Mouse (Mus musculus): ENCODE measurements around the gene Scd4. TPM values are rescaled to one million over a fixed set of nuclear protein-coding genes. Genes with fewer than 3 reads are reported as not detected.

Gene Scd4
- polyA plus RNA-seq, 1 experiment = 2.7 TPM

DNA sequence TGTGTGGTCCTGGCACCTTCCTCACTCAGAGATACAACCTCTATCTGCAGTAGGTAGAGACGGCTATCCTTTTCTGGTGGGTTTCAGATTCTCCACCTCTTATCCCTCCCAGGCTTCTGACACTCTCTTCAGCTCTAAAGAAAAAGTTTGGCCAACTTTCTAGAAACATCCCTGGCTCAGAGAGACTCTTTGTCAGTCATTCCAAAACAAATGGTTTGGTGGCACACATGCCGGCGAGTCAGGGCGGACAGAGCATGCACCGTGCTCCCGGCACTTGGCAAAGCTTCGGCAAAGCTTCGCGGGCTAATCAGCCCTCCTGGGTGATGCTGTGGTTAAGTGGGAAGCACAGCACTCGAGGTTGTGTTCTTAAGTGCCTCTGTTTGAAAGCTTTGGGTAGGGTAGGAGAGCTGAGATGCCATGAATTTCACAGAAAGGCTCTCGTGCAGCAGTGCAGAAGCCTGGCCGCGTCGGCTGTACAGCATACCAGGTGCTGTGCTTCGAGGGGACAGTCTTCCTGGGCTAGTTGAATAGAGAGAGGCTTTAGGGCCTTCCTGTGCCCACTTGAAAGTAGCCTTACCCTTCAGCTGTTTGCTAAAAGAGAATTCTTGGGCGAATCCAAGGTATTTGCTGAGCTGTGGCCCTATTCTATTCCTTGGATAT lies 27.9 kb upstream of the Scd4 start:
- peaks cover 90% of the 10 kb centered on the region for H3K36me3 ChIP-seq (ENCODE audit: control insufficient read depth, insufficient read depth, low read length)

GRCm38 (mm10) chr19:44305701-44306100 lies 27.2 kb upstream of the Scd4 start:
- TF ChIP-seq POLR2A (IDR thresholded peaks at IDR 0.05; ENCODE audit: control insufficient read depth, extremely low read depth, insufficient read depth, low read length, poor library complexity) (no peak), CTCF (IDR thresholded peaks at IDR 0.05; ENCODE audit: borderline replicate concordance, control insufficient read depth, extremely low read depth, insufficient read depth, low read length, poor library complexity) (no peak)
- Histone ChIP-seq H3K36me3 (ENCODE audit: control insufficient read depth, insufficient read depth, low read length) (peaks cover 83% of the 10 kb centered on the region), H3K4me1 (replicated peaks; ENCODE audit: control insufficient read depth, insufficient read depth, low read length) (peaks cover 5% of the 10 kb centered on the region; the same call in 1 of the 2 replicates), H3K27ac (ENCODE audit: control insufficient read depth, insufficient read depth, low read length) (no peak overlapping the region), H3K27me3 (ENCODE audit: control insufficient read depth, insufficient read depth, low read length) (no peaks in the 10 kb centered on the region), H3K4me3 (ENCODE audit: control insufficient read depth, insufficient read depth, low read length) (no peak overlapping the region)
- DNase-seq = no peak
- 95% methylated on average over 15 of the region's 15 CpGs for WGBS

More for the DNA sequence above, 27.9 kb upstream of the Scd4 start:
- Histone ChIP-seq H3K27me3 (ENCODE audit: control insufficient read depth, insufficient read depth, low read length) (no peaks in the 10 kb centered on the region), H3K27ac (ENCODE audit: control insufficient read depth, insufficient read depth, low read length) (no peak overlapping the region), H3K4me3 (ENCODE audit: control insufficient read depth, insufficient read depth, low read length) (no peak overlapping the region), H3K4me1 (replicated peaks; ENCODE audit: control insufficient read depth, insufficient read depth, low read length) (peaks cover 12% of the 10 kb centered on the region)
- TF ChIP-seq CTCF (IDR thresholded peaks at IDR 0.05; ENCODE audit: borderline replicate concordance, control insufficient read depth, extremely low read depth, insufficient read depth, low read length, poor library complexity) (no peak), POLR2A (IDR thresholded peaks at IDR 0.05; ENCODE audit: control insufficient read depth, extremely low read depth, insufficient read depth, low read length, poor library complexity) (no peak)
- WGBS = 87% methylated on average over 16 of the region's 16 CpGs
- DNase-seq = no peak

GRCm38 (mm10) chr19:44306171-44306570 lies 26.7 kb upstream of the Scd4 start:
- Histone ChIP-seq H3K4me1 (replicated peaks; ENCODE audit: control insufficient read depth, insufficient read depth, low read length) (peaks cover 2% of the 10 kb centered on the region; the same call in 1 of the 2 replicates), H3K27me3 (ENCODE audit: control insufficient read depth, insufficient read depth, low read length) (no peaks in the 10 kb centered on the region), H3K36me3 (ENCODE audit: control insufficient read depth, insufficient read depth, low read length) (peaks cover 78% of the 10 kb centered on the region), H3K27ac (ENCODE audit: control insufficient read depth, insufficient read depth, low read length) (no peak overlapping the region), H3K4me3 (ENCODE audit: control insufficient read depth, insufficient read depth, low read length) (no peak overlapping the region)
- no peak for DNase-seq
- WGBS = 91% methylated on average over 7 of the region's 7 CpGs
- TF ChIP-seq POLR2A (IDR thresholded peaks at IDR 0.05; ENCODE audit: control insufficient read depth, extremely low read depth, insufficient read depth, low read length, poor library complexity) = no peak
- TF ChIP-seq CTCF (IDR thresholded peaks at IDR 0.05; ENCODE audit: borderline replicate concordance, control insufficient read depth, extremely low read depth, insufficient read depth, low read length, poor library complexity) = no peak

DNA sequence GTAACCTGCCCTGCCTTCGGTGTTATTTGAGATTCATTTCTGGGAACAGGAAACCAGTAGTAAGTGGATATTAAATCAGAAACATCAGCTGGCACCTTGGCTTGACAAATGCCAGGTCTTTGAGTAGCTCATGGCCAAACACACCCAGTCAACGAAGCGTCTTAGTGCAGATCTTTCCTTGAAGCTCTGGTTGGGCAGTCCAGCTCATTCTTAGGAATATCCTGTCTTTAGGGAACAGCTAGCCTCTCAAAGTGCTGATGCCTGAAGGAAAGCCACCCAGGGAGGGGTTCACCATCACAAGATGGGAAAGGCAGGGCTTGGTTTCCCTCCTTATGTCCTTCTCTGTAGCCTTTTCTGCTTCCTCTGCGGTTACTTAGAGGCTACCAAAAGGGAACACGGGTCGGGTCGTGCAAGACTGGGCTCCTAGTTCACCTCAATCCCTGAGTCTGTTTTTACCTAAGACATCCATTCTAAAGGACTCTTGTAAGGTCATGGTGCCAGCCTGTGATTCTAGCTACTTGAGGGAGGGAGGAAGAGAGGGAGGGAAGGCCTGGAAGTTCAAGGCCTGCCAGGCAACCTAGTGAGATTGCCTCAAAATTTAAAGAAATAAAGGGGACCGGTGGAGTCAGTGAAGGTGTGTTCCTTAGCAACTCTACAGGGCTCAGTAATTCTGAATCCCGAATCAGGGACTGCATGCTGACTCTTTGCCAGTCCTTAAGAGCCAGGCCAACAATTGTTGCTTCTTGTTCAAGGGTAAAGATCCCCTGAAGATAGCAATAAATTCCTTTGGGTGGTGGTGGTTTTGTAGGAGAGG lies 25.6 kb upstream of the Scd4 start:
- no peak for DNase-seq
- no peaks in the 10 kb centered on the region; the same call in none of the 2 replicates for H3K4me1 ChIP-seq (replicated peaks; ENCODE audit: control insufficient read depth, insufficient read depth, low read length)
- no peaks in the 10 kb centered on the region for H3K27me3 ChIP-seq (ENCODE audit: control insufficient read depth, insufficient read depth, low read length)
- TF ChIP-seq CTCF (IDR thresholded peaks at IDR 0.05; ENCODE audit: borderline replicate concordance, control insufficient read depth, extremely low read depth, insufficient read depth, low read length, poor library complexity) (no peak), POLR2A (IDR thresholded peaks at IDR 0.05; ENCODE audit: control insufficient read depth, extremely low read depth, insufficient read depth, low read length, poor library complexity) (no peak)
- H3K36me3 ChIP-seq (ENCODE audit: control insufficient read depth, insufficient read depth, low read length) = peaks cover 67% of the 10 kb centered on the region
- no peak overlapping the region for H3K4me3 ChIP-seq (ENCODE audit: control insufficient read depth, insufficient read depth, low read length)
- no peak overlapping the region for H3K27ac ChIP-seq (ENCODE audit: control insufficient read depth, insufficient read depth, low read length)
- WGBS = 87% methylated on average over 9 of the region's 9 CpGs

DNA sequence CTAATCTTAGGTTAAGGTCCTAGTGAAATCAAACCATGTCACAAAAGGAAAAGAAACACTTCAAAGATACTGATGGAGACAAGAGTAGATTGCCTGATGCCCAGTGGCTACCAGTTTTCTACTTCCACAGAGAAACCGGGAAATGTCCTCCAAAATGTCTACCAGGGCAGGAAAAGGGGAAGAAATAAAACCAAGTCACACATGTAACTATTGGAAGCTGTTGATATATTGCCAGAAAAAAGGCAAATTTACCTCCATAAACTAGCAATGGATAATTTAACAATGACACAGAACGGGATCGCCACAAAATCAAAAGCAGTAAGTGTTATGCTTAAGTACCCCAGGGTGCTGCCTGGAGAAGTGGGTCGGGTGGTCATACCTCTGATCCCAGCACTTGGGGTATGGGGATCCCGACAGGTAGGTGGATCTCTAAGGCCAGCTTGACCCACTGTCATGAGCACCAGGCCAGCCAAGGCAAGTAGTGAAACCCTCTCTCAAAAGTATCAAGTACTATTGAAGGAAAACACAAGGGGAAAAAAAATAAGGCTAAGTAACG lies 24.9 kb upstream of the Scd4 start:
- 95% methylated on average over 6 of the region's 6 CpGs for WGBS
- H3K4me3 ChIP-seq (ENCODE audit: control insufficient read depth, insufficient read depth, low read length) = no peak overlapping the region
- no peaks in the 10 kb centered on the region for H3K27me3 ChIP-seq (ENCODE audit: control insufficient read depth, insufficient read depth, low read length)
- H3K4me1 ChIP-seq (replicated peaks; ENCODE audit: control insufficient read depth, insufficient read depth, low read length) = no peaks in the 10 kb centered on the region; the same call in none of the 2 replicates
- H3K27ac ChIP-seq (ENCODE audit: control insufficient read depth, insufficient read depth, low read length) = no peak overlapping the region
- DNase-seq = no peak
- H3K36me3 ChIP-seq (ENCODE audit: control insufficient read depth, insufficient read depth, low read length) = peaks cover 60% of the 10 kb centered on the region
- TF ChIP-seq CTCF (IDR thresholded peaks at IDR 0.05; ENCODE audit: borderline replicate concordance, control insufficient read depth, extremely low read depth, insufficient read depth, low read length, poor library complexity) = no peak

DNA sequence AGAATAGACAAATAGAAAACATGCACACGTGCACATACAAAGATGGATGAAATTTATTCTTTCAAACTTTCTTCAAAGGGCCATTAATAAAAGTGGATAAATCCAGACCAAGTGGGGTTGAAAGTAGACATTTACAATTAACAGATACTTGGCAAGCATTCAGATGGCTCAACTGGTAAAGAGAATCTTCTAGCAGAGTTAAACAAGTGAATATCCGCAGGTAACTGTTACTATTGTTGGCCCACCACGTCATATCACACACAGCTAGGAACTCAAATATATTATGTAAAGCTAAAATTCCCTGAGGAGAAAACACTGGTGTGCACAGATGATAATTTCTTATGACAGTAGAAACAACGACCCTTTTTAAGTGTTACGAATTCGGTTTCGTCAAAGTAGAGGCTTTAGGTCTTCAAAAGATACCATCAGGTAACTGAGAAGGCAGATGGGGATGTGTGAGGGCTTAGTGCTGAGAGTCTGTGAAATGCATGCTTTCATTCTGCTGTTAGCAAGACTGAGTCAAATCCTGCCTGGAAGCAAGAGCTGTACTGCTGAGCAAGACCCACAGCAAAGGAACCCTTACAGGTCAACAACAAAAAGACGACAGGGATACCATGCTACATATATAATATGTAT lies 24.2 kb upstream of the Scd4 start:
- 93% methylated on average over 8 of the region's 8 CpGs for WGBS
- no peak for TF ChIP-seq CTCF (IDR thresholded peaks at IDR 0.05; ENCODE audit: borderline replicate concordance, control insufficient read depth, extremely low read depth, insufficient read depth, low read length, poor library complexity)
- no peak for TF ChIP-seq POLR2A (IDR thresholded peaks at IDR 0.05; ENCODE audit: control insufficient read depth, extremely low read depth, insufficient read depth, low read length, poor library complexity)

More for the DNA sequence above, 24.2 kb upstream of the Scd4 start:
- Histone ChIP-seq H3K36me3 (ENCODE audit: control insufficient read depth, insufficient read depth, low read length) (peaks cover 53% of the 10 kb centered on the region), H3K27me3 (ENCODE audit: control insufficient read depth, insufficient read depth, low read length) (no peaks in the 10 kb centered on the region), H3K4me3 (ENCODE audit: control insufficient read depth, insufficient read depth, low read length) (no peak overlapping the region), H3K27ac (ENCODE audit: control insufficient read depth, insufficient read depth, low read length) (no peak overlapping the region), H3K4me1 (replicated peaks; ENCODE audit: control insufficient read depth, insufficient read depth, low read length) (no peaks in the 10 kb centered on the region; the same call in none of the 2 replicates)
- DNase-seq = no peak
